Mouse (Mus musculus): ENCODE data around the gene Zfp747. TPM values are rescaled to one million over a fixed set of nuclear protein-coding genes. Genes with fewer than 3 reads are reported as not detected.
A peak's percentile ranks its signal among the peaks of the same experiment; 100 is the strongest.

Gene Zfp747
- polyA plus RNA-seq, 1 experiment, result 14.4 TPM

- WGBS, result 69% methylated on average over 8 of the region's 8 CpGs
- no peak overlapping the region for H3K4me3 ChIP-seq (ENCODE audit: control insufficient read depth, insufficient read depth, low read length)
- DNase-seq, result no peak
Observed at GRCm38 (mm10) chr7:127346676-127347075, 29.2 kb downstream of the Zfp747 start.

GRCm38 (mm10) chr7:127345512-127346325, 30.1 kb downstream of the Zfp747 start, which contains the start of gene Zfp768:
Gene Zfp768 (minus strand): TSS chr7:127345589.
- Histone ChIP-seq H3K27me3 (ENCODE audit: control insufficient read depth, insufficient read depth, low read length) (no peaks in the 10 kb centered on the region), H3K4me3 (ENCODE audit: control insufficient read depth, insufficient read depth, low read length) (peak within 1 kb of the TSS; percentile 57), H3K4me1 (replicated peaks; ENCODE audit: control insufficient read depth, insufficient read depth, low read length) (peaks cover 5% of the 10 kb centered on the region; the same call in 1 of the 2 replicates), H3K36me3 (ENCODE audit: control insufficient read depth, insufficient read depth, low read length) (no peaks in the 10 kb centered on the region), H3K27ac (ENCODE audit: control insufficient read depth, insufficient read depth, low read length) (no peak within 1 kb of the TSS)
- WGBS, result under 1% methylated on average over 75 of the region's 76 CpGs
- peak; percentile 93 for DNase-seq
- 0 out of 2 replicates have a peak, but pooled peaks have one; percentile 11 for TF ChIP-seq CTCF (IDR thresholded peaks at IDR 0.05; ENCODE audit: borderline replicate concordance, control insufficient read depth, extremely low read depth, insufficient read depth, low read length, poor library complexity)
- no peak for TF ChIP-seq POLR2A (IDR thresholded peaks at IDR 0.05; ENCODE audit: control insufficient read depth, extremely low read depth, insufficient read depth, low read length, poor library complexity)

More at GRCm38 (mm10) chr7:127346676-127347075, 29.2 kb downstream of the Zfp747 start:
- Histone ChIP-seq H3K27me3 (ENCODE audit: control insufficient read depth, insufficient read depth, low read length) (no peaks in the 10 kb centered on the region), H3K27ac (ENCODE audit: control insufficient read depth, insufficient read depth, low read length) (no peak overlapping the region), H3K36me3 (ENCODE audit: control insufficient read depth, insufficient read depth, low read length) (no peaks in the 10 kb centered on the region), H3K4me1 (replicated peaks; ENCODE audit: control insufficient read depth, insufficient read depth, low read length) (peaks cover 5% of the 10 kb centered on the region; the same call in 1 of the 2 replicates)
- no peak for TF ChIP-seq POLR2A (IDR thresholded peaks at IDR 0.05; ENCODE audit: control insufficient read depth, extremely low read depth, insufficient read depth, low read length, poor library complexity)
- TF ChIP-seq CTCF (IDR thresholded peaks at IDR 0.05; ENCODE audit: borderline replicate concordance, control insufficient read depth, extremely low read depth, insufficient read depth, low read length, poor library complexity), result no peak

- Histone ChIP-seq H3K27me3 (ENCODE audit: control insufficient read depth, insufficient read depth, low read length) (no peaks in the 10 kb centered on the region), H3K36me3 (ENCODE audit: control insufficient read depth, insufficient read depth, low read length) (no peaks in the 10 kb centered on the region), H3K4me1 (replicated peaks; ENCODE audit: control insufficient read depth, insufficient read depth, low read length) (peaks cover 5% of the 10 kb centered on the region; the same call in 1 of the 2 replicates), H3K27ac (ENCODE audit: control insufficient read depth, insufficient read depth, low read length) (no peak overlapping the region), H3K4me3 (ENCODE audit: control insufficient read depth, insufficient read depth, low read length) (peak overlapping the region; percentile 57)
- DNase-seq, result no peak
- TF ChIP-seq CTCF (IDR thresholded peaks at IDR 0.05; ENCODE audit: borderline replicate concordance, control insufficient read depth, extremely low read depth, insufficient read depth, low read length, poor library complexity) (no peak), POLR2A (IDR thresholded peaks at IDR 0.05; ENCODE audit: control insufficient read depth, extremely low read depth, insufficient read depth, low read length, poor library complexity) (no peak)
- WGBS, result 3% methylated on average over 42 of the region's 42 CpGs
Observed at GRCm38 (mm10) chr7:127345092-127345491, 30.8 kb downstream of the Zfp747 start.

- 94% methylated on average over 8 of the region's 8 CpGs for WGBS
- no peak for TF ChIP-seq CTCF (IDR thresholded peaks at IDR 0.05; ENCODE audit: borderline replicate concordance, control insufficient read depth, extremely low read depth, insufficient read depth, low read length, poor library complexity)
- no peak for TF ChIP-seq POLR2A (IDR thresholded peaks at IDR 0.05; ENCODE audit: control insufficient read depth, extremely low read depth, insufficient read depth, low read length, poor library complexity)
- H3K27ac ChIP-seq (ENCODE audit: control insufficient read depth, insufficient read depth, low read length), result no peak overlapping the region
- no peak for DNase-seq
- no peaks in the 10 kb centered on the region for H3K27me3 ChIP-seq (ENCODE audit: control insufficient read depth, insufficient read depth, low read length)
- no peak overlapping the region for H3K4me3 ChIP-seq (ENCODE audit: control insufficient read depth, insufficient read depth, low read length)
- peaks cover 5% of the 10 kb centered on the region; the same call in 1 of the 2 replicates for H3K4me1 ChIP-seq (replicated peaks; ENCODE audit: control insufficient read depth, insufficient read depth, low read length)
- no peaks in the 10 kb centered on the region for H3K36me3 ChIP-seq (ENCODE audit: control insufficient read depth, insufficient read depth, low read length)
Observed at GRCm38 (mm10) chr7:127344371-127344770, 31.5 kb downstream of the Zfp747 start.

GRCm38 (mm10) chr7:127343351-127344019, 32.4 kb downstream of the Zfp747 start:
- Histone ChIP-seq H3K4me3 (ENCODE audit: control insufficient read depth, insufficient read depth, low read length) (no peak overlapping the region), H3K27me3 (ENCODE audit: control insufficient read depth, insufficient read depth, low read length) (no peaks in the 10 kb centered on the region), H3K4me1 (replicated peaks; ENCODE audit: control insufficient read depth, insufficient read depth, low read length) (peaks cover 5% of the 10 kb centered on the region; the same call in 1 of the 2 replicates), H3K36me3 (ENCODE audit: control insufficient read depth, insufficient read depth, low read length) (no peaks in the 10 kb centered on the region), H3K27ac (ENCODE audit: control insufficient read depth, insufficient read depth, low read length) (no peak overlapping the region)
- TF ChIP-seq CTCF (IDR thresholded peaks at IDR 0.05; ENCODE audit: borderline replicate concordance, control insufficient read depth, extremely low read depth, insufficient read depth, low read length, poor library complexity), result no peak
- TF ChIP-seq POLR2A (IDR thresholded peaks at IDR 0.05; ENCODE audit: control insufficient read depth, extremely low read depth, insufficient read depth, low read length, poor library complexity), result no peak
- DNase-seq, result no peak
- WGBS, result 96% methylated on average over 38 of the region's 38 CpGs

GRCm38 (mm10) chr7:127342888-127343287, 33.0 kb downstream of the Zfp747 start:
- WGBS, result 97% methylated on average over 7 of the region's 7 CpGs
- Histone ChIP-seq H3K4me3 (ENCODE audit: control insufficient read depth, insufficient read depth, low read length) (no peak overlapping the region), H3K4me1 (replicated peaks; ENCODE audit: control insufficient read depth, insufficient read depth, low read length) (peaks cover 5% of the 10 kb centered on the region; the same call in 1 of the 2 replicates), H3K27ac (ENCODE audit: control insufficient read depth, insufficient read depth, low read length) (no peak overlapping the region), H3K36me3 (ENCODE audit: control insufficient read depth, insufficient read depth, low read length) (no peaks in the 10 kb centered on the region), H3K27me3 (ENCODE audit: control insufficient read depth, insufficient read depth, low read length) (no peaks in the 10 kb centered on the region)
- no peak for DNase-seq
- no peak for TF ChIP-seq POLR2A (IDR thresholded peaks at IDR 0.05; ENCODE audit: control insufficient read depth, extremely low read depth, insufficient read depth, low read length, poor library complexity)
- TF ChIP-seq CTCF (IDR thresholded peaks at IDR 0.05; ENCODE audit: borderline replicate concordance, control insufficient read depth, extremely low read depth, insufficient read depth, low read length, poor library complexity), result no peak
